Mouse (Mus musculus) forebrain, postnatal 0 days (tissue): ENCODE results near the gene Ces2g. TPM values are rescaled to one million over a fixed set of nuclear protein-coding genes. Genes with fewer than 3 reads are reported as not detected.

ENCODE experiments used
- ATAC-seq: fragments of 200-750 bp; cut with Nextera tagmentation; 2 replicates; pipeline ENCODE4 v1.8.0; 2017; ENCODE audit warnings: mild to moderate bottlenecking, moderate library complexity
- DNase-seq: peaks from one replicate; pipeline ENCODE4 v3.0.0-alpha.2; 2015
- H3K27ac ChIP-seq: fragments of 300-500 bp; sonication (generic); 2 replicates; pipeline ENCODE4 v1.5.1; 2014; ENCODE audit warnings: low read depth, mild to moderate bottlenecking, antibody characterized with exemption, low read length, moderate library complexity, mixed read lengths
- H3K27me3 ChIP-seq: fragments of 300-500 bp; sonication (generic); 2 replicates; pipeline ENCODE4 v1.6.1; 2014; ENCODE audit warnings: mild to moderate bottlenecking, low read length, mixed read lengths; ENCODE audit not compliant: insufficient read depth
- H3K36me3 ChIP-seq: fragments of 300-500 bp; sonication (generic); 2 replicates; pipeline ENCODE4 v1.6.1; 2014; ENCODE audit warnings: mild to moderate bottlenecking, moderate library complexity; ENCODE audit not compliant: insufficient read depth
- H3K4me1 ChIP-seq: fragments of 300-500 bp; sonication (generic); 2 replicates; pipeline ENCODE4 v1.6.1; 2014; ENCODE audit warnings: antibody characterized with exemption; ENCODE audit not compliant: insufficient read depth
- H3K4me2 ChIP-seq: fragments of 300-500 bp; sonication (generic); 2 replicates; pipeline ENCODE4 v1.6.1; 2014; ENCODE audit warnings: low read depth, mild to moderate bottlenecking, moderate library complexity
- H3K4me3 ChIP-seq: fragments of 300-500 bp; sonication (generic); 2 replicates; pipeline ENCODE4 v1.5.1; 2014; ENCODE audit warnings: low read depth, low read length, mixed read lengths
- H3K9ac ChIP-seq: fragments of 300-500 bp; sonication (generic); 2 replicates; pipeline ENCODE4 v1.6.1; 2014; ENCODE audit warnings: mild to moderate bottlenecking
- H3K9me3 ChIP-seq: fragments of 300-500 bp; sonication (generic); 2 replicates; pipeline ENCODE4 v1.6.1; 2016; ENCODE audit warnings: low read length
- CTCF ChIP-seq: sonication (generic); IDR thresholded peaks from 2 replicates; pipeline ENCODE4 v1.5.1; 2016; ENCODE audit warnings: antibody characterized with exemption, control low read depth, low read depth
- whole genome bisulfite sequencing: fragments of 180-500 bp; shearing (Covaris S2); extraction: QIAGEN DNeasy Blood & Tissue Kit; methylation state at CpG from one replicate; pipeline ENCODE4 v1.1.7; 2014; 5-methylcytosine and 5-hydroxymethylcytosine counted together
- polyA plus RNA-seq: library from polyadenylated mRNA; unstranded; fragments of >200 nt; fragmentation: Nextera tagmentation; extraction: Ambion mirVana; gene quantifications from 2 replicates; pipeline ENCODE4 v1.2.1, GENCODE M21; 2015
- total RNA-seq: library from RNA; depleted of rRNA; stranded (reverse); fragments of >200 nt; gene quantifications from 2 replicates; pipeline ENCODE4 v1.2.3, GENCODE M21; 2014; rRNA removed

Gene Ces2g
- total and polyA plus RNA-seq, 2 experiments from 2014 or later, result 0.08 to 0.76 TPM

GRCm38 (mm10) chr8:105014391-105014790 is 52.9 kb downstream of the Ces2g start:
- WGBS, result 87% methylated on average over 5 of the region's 5 CpGs
- no peak overlapping the region for H3K4me2 ChIP-seq
- DNase-seq, result no peak

More at GRCm38 (mm10) chr8:105014391-105014790, 52.9 kb downstream of the Ces2g start:
- H3K27me3 ChIP-seq, result no peaks in the 10 kb centered on the region
- no peak for TF ChIP-seq CTCF
- no peaks in the 10 kb centered on the region for H3K4me1 ChIP-seq
- H3K27ac ChIP-seq, result no peak overlapping the region
- H3K9ac ChIP-seq, result no peak overlapping the region
- no peaks in the 10 kb centered on the region for H3K9me3 ChIP-seq
- ATAC-seq, result no peak
- no peaks in the 10 kb centered on the region for H3K36me3 ChIP-seq
- no peak overlapping the region for H3K4me3 ChIP-seq

Other genes starting within 250 kb of the Ces2g start
- gene Ces2a, start 227.7 kb upstream of the Ces2g start, total RNA-seq, result not detected in 2 replicates
- gene Ces2a, start 227.7 kb upstream of the Ces2g start, polyA plus RNA-seq, result not detected in 2 replicates
- 0.23 TPM in 1 of 2 replicates, not detected in the other for gene Ces2b, start 130.1 kb upstream of the Ces2g start, total RNA-seq
- 0.14 TPM in 1 of 2 replicates, not detected in the other for gene Ces2b, start 130.1 kb upstream of the Ces2g start, polyA plus RNA-seq
- not detected in 2 replicates for gene Ces2c, start 114.7 kb upstream of the Ces2g start, total RNA-seq
- 0.16 TPM in 1 of 2 replicates, not detected in the other for gene Ces2c, start 114.7 kb upstream of the Ces2g start, polyA plus RNA-seq
- gene Ces2e, start 35.5 kb upstream of the Ces2g start, total RNA-seq, result not detected in 2 replicates
- gene Ces2e, start 35.5 kb upstream of the Ces2g start, polyA plus RNA-seq, result not detected in 2 replicates
- not detected in 2 replicates for gene Ces2f, start 14.4 kb upstream of the Ces2g start, total RNA-seq
- not detected in 2 replicates for gene Ces2f, start 14.4 kb upstream of the Ces2g start, polyA plus RNA-seq
- gene Ces2h, start 39.1 kb downstream of the Ces2g start, total RNA-seq, result not detected in 2 replicates
- not detected in 2 replicates for gene Ces2h, start 39.1 kb downstream of the Ces2g start, polyA plus RNA-seq
- gene Ces3a, start 86.9 kb downstream of the Ces2g start, total RNA-seq, result not detected in 2 replicates
- not detected in 2 replicates for gene Ces3a, start 86.9 kb downstream of the Ces2g start, polyA plus RNA-seq
- not detected in 2 replicates for gene Ces3b, start 122.0 kb downstream of the Ces2g start, total RNA-seq
- gene Ces3b, start 122.0 kb downstream of the Ces2g start, polyA plus RNA-seq, result not detected in 2 replicates
- 0.10 TPM in 1 of 2 replicates, not detected in the other for gene Ces4a, start 170.1 kb downstream of the Ces2g start, total RNA-seq
- 0.05 TPM in 1 of 2 replicates, not detected in the other for gene Ces4a, start 170.1 kb downstream of the Ces2g start, polyA plus RNA-seq
- 56.4 and 65.6 TPM in 2 replicates for gene Cbfb, start 209.0 kb downstream of the Ces2g start, total RNA-seq
- 23.5 and 29.9 TPM in 2 replicates for gene Cbfb, start 209.0 kb downstream of the Ces2g start, polyA plus RNA-seq